Mouse (Mus musculus) intestine, embryonic 15.5 days (tissue): ENCODE measurements around the gene Kmo. TPM values are rescaled to one million over a fixed set of nuclear protein-coding genes. Genes with fewer than 3 reads are reported as not detected.
A peak's percentile ranks its signal among the peaks of the same experiment; 100 is the strongest.

Source experiments
- ATAC-seq: fragments of 200-750 bp; cut with Nextera tagmentation; 2 replicates; pipeline ENCODE4 v1.8.0; 2017; ENCODE audit warnings: moderate TSS enrichment, moderate library complexity
- H3K27ac ChIP-seq: fragments of 300-500 bp; sonication (generic); 2 replicates; pipeline ENCODE4 v1.5.1; 2015; ENCODE audit warnings: mild to moderate bottlenecking, inconsistent platforms
- H3K27me3 ChIP-seq: fragments of 300-500 bp; sonication (generic); replicated peaks from 2 replicates; pipeline ENCODE4 v1.6.1; 2015; ENCODE audit warnings: inconsistent platforms
- H3K36me3 ChIP-seq: fragments of 300-500 bp; sonication (generic); 2 replicates; pipeline ENCODE4 v1.6.1; 2015; ENCODE audit warnings: inconsistent platforms
- H3K4me1 ChIP-seq: fragments of 300-500 bp; sonication (generic); replicated peaks from 2 replicates; pipeline ENCODE4 v1.6.1; 2015; ENCODE audit warnings: inconsistent platforms
- H3K4me2 ChIP-seq: fragments of 300-500 bp; sonication (generic); replicated peaks from 2 replicates; pipeline ENCODE4 v1.6.1; 2015; ENCODE audit warnings: mild to moderate bottlenecking, inconsistent platforms
- H3K4me3 ChIP-seq: fragments of 300-500 bp; sonication (generic); replicated peaks from 2 replicates; pipeline ENCODE4 v1.5.1; 2015; ENCODE audit warnings: inconsistent platforms
- H3K9ac ChIP-seq: fragments of 300-500 bp; sonication (generic); 2 replicates; pipeline ENCODE4 v1.6.1; 2015; ENCODE audit warnings: inconsistent platforms
- H3K9me3 ChIP-seq: fragments of 300-500 bp; sonication (generic); 2 replicates; pipeline ENCODE4 v1.6.1; 2016; ENCODE audit warnings: inconsistent platforms
- whole genome bisulfite sequencing: fragments of 180-500 bp; shearing (Covaris S2); methylation state at CpG from one replicate; pipeline ENCODE4 v1.1.7; 2015; 5-methylcytosine and 5-hydroxymethylcytosine counted together
- polyA plus RNA-seq: library from polyadenylated mRNA; unstranded; fragments of >200 nt; fragmentation: Nextera tagmentation; extraction: Ambion mirVana; gene quantifications from 2 replicates; pipeline ENCODE4 v1.2.1, GENCODE M21; 2015

Kmo gene
- polyA plus RNA-seq, 1 experiment from 2014 or later: 0.75 TPM

- 79% methylated on average over 7 of the region's 7 CpGs for WGBS
- H3K36me3 ChIP-seq: no peaks in the 10 kb centered on the region
- H3K4me2 ChIP-seq: no peak overlapping the region
- no peak for ATAC-seq
- H3K4me3 ChIP-seq: no peak overlapping the region
- H3K9ac ChIP-seq: no peak overlapping the region
- H3K4me1 ChIP-seq: no peaks in the 10 kb centered on the region
- no peak overlapping the region for H3K27ac ChIP-seq
- no peaks in the 10 kb centered on the region for H3K9me3 ChIP-seq
- H3K27me3 ChIP-seq: no peaks in the 10 kb centered on the region
Measured at GRCm38 (mm10) chr1:175639072-175639471, 18.9 kb downstream of the Kmo start.

- H3K9ac ChIP-seq: no peak overlapping the region
- no peak overlapping the region for H3K27ac ChIP-seq
- no peak overlapping the region for H3K4me3 ChIP-seq
- no peaks in the 10 kb centered on the region for H3K27me3 ChIP-seq
- no peaks in the 10 kb centered on the region for H3K4me1 ChIP-seq
- H3K4me2 ChIP-seq: no peak overlapping the region
- whole genome bisulfite sequencing: 65% methylated on average over 6 of the region's 6 CpGs
- H3K36me3 ChIP-seq: no peaks in the 10 kb centered on the region
- no peak for ATAC-seq
- no peaks in the 10 kb centered on the region for H3K9me3 ChIP-seq
Measured at GRCm38 (mm10) chr1:175640435-175641150, 20.4 kb downstream of the Kmo start.

GRCm38 (mm10) chr1:175643496-175644265 lies 23.5 kb downstream of the Kmo start:
- no peak overlapping the region for H3K9ac ChIP-seq
- H3K9me3 ChIP-seq: no peaks in the 10 kb centered on the region
- H3K4me2 ChIP-seq: no peak overlapping the region
- no peaks in the 10 kb centered on the region for H3K27me3 ChIP-seq
- no peak for ATAC-seq
- 62% methylated on average over 5 of the region's 5 CpGs for WGBS
- H3K4me1 ChIP-seq: no peaks in the 10 kb centered on the region
- no peaks in the 10 kb centered on the region for H3K36me3 ChIP-seq
- no peak overlapping the region for H3K27ac ChIP-seq
- no peak overlapping the region for H3K4me3 ChIP-seq

GRCm38 (mm10) chr1:175646952-175647351 lies 26.8 kb downstream of the Kmo start:
- no peak overlapping the region for H3K27ac ChIP-seq
- 33% methylated on average over 9 of the region's 9 CpGs for WGBS
- H3K4me1 ChIP-seq: no peaks in the 10 kb centered on the region
- no peak overlapping the region for H3K9ac ChIP-seq
- ATAC-seq: peak; percentile 75; the same call in 1 of the 2 replicates
- no peaks in the 10 kb centered on the region for H3K9me3 ChIP-seq
- no peak overlapping the region for H3K4me3 ChIP-seq
- H3K4me2 ChIP-seq: no peak overlapping the region
- H3K27me3 ChIP-seq: no peaks in the 10 kb centered on the region
- no peaks in the 10 kb centered on the region for H3K36me3 ChIP-seq

- Histone ChIP-seq H3K9me3 (no peaks in the 10 kb centered on the region), H3K36me3 (no peaks in the 10 kb centered on the region), H3K27me3 (no peaks in the 10 kb centered on the region), H3K9ac (no peak overlapping the region), H3K27ac (no peak overlapping the region), H3K4me3 (no peak overlapping the region), H3K4me1 (no peaks in the 10 kb centered on the region), H3K4me2 (no peak overlapping the region)
- WGBS: 93% methylated on average over 4 of the region's 4 CpGs
- no peak for ATAC-seq
Measured at GRCm38 (mm10) chr1:175648615-175649014, 28.4 kb downstream of the Kmo start.

- H3K27ac ChIP-seq: no peak overlapping the region
- ATAC-seq: no peak
- H3K36me3 ChIP-seq: no peaks in the 10 kb centered on the region
- no peak overlapping the region for H3K4me3 ChIP-seq
- H3K9ac ChIP-seq: no peak overlapping the region
- no peaks in the 10 kb centered on the region for H3K9me3 ChIP-seq
- H3K27me3 ChIP-seq: no peaks in the 10 kb centered on the region
- H3K4me2 ChIP-seq: no peak overlapping the region
- WGBS: 88% methylated on average over 4 of the region's 4 CpGs
- H3K4me1 ChIP-seq: no peaks in the 10 kb centered on the region
Measured at GRCm38 (mm10) chr1:175659900-175660299, 39.7 kb downstream of the Kmo start.

GRCm38 (mm10) chr1:175668666-175669405 lies 48.7 kb downstream of the Kmo start:
- H3K4me3 ChIP-seq: no peak overlapping the region
- H3K4me2 ChIP-seq: no peak overlapping the region
- H3K9me3 ChIP-seq: no peaks in the 10 kb centered on the region
- ATAC-seq: peak; percentile 67
- 71% methylated on average over 5 of the region's 5 CpGs for WGBS
- H3K36me3 ChIP-seq: no peaks in the 10 kb centered on the region
- no peak overlapping the region for H3K27ac ChIP-seq
- no peaks in the 10 kb centered on the region for H3K27me3 ChIP-seq
- H3K4me1 ChIP-seq: no peaks in the 10 kb centered on the region
- H3K9ac ChIP-seq: no peak overlapping the region

GRCm38 (mm10) chr1:175669456-175669855 lies 49.3 kb downstream of the Kmo start:
- no peaks in the 10 kb centered on the region for H3K36me3 ChIP-seq
- H3K9ac ChIP-seq: no peak overlapping the region
- H3K27ac ChIP-seq: no peak overlapping the region
- no peaks in the 10 kb centered on the region for H3K27me3 ChIP-seq
- H3K4me2 ChIP-seq: no peak overlapping the region
- 94% methylated on average over 3 of the region's 3 CpGs for WGBS
- H3K4me3 ChIP-seq: no peak overlapping the region
- H3K9me3 ChIP-seq: no peaks in the 10 kb centered on the region
- no peaks in the 10 kb centered on the region for H3K4me1 ChIP-seq
- ATAC-seq: no peak

- ATAC-seq: no peak
- H3K4me1 ChIP-seq: no peaks in the 10 kb centered on the region
- WGBS: 84% methylated on average over 7 of the region's 7 CpGs
- no peaks in the 10 kb centered on the region for H3K27me3 ChIP-seq
- H3K9ac ChIP-seq: no peak overlapping the region
- no peaks in the 10 kb centered on the region for H3K9me3 ChIP-seq
- H3K4me2 ChIP-seq: no peak overlapping the region
- H3K36me3 ChIP-seq: no peaks in the 10 kb centered on the region
- H3K4me3 ChIP-seq: no peak overlapping the region
- no peak overlapping the region for H3K27ac ChIP-seq
Measured at GRCm38 (mm10) chr1:175670042-175670441, 49.9 kb downstream of the Kmo start.

- Histone ChIP-seq H3K4me2 (no peak overlapping the region), H3K27me3 (no peaks in the 10 kb centered on the region), H3K4me1 (no peaks in the 10 kb centered on the region), H3K9ac (no peak overlapping the region), H3K27ac (no peak overlapping the region), H3K4me3 (no peak overlapping the region), H3K36me3 (no peaks in the 10 kb centered on the region), H3K9me3 (no peaks in the 10 kb centered on the region)
- ATAC-seq: peak; percentile 42; the same call in 1 of the 2 replicates
- WGBS: 14% methylated on average over 1 of the region's 1 CpGs
Measured at GRCm38 (mm10) chr1:175671626-175672025, 51.4 kb downstream of the Kmo start.

- no peaks in the 10 kb centered on the region for H3K9me3 ChIP-seq
- H3K4me3 ChIP-seq: no peak overlapping the region
- H3K27me3 ChIP-seq: no peaks in the 10 kb centered on the region
- ATAC-seq: no peak
- H3K9ac ChIP-seq: no peak overlapping the region
- no peak overlapping the region for H3K4me2 ChIP-seq
- 76% methylated on average over 7 of the region's 7 CpGs for WGBS
- H3K4me1 ChIP-seq: no peaks in the 10 kb centered on the region
- no peaks in the 10 kb centered on the region for H3K36me3 ChIP-seq
- no peak overlapping the region for H3K27ac ChIP-seq
Measured at GRCm38 (mm10) chr1:175673563-175674325, 53.6 kb downstream of the Kmo start.

- H3K4me2 ChIP-seq: no peak overlapping the region
- H3K4me3 ChIP-seq: no peak overlapping the region
- H3K27me3 ChIP-seq: no peaks in the 10 kb centered on the region
- H3K27ac ChIP-seq: no peak overlapping the region
- no peaks in the 10 kb centered on the region for H3K4me1 ChIP-seq
- no peak for ATAC-seq
- no peak overlapping the region for H3K9ac ChIP-seq
- 84% methylated on average over 6 of the region's 6 CpGs for WGBS
- no peaks in the 10 kb centered on the region for H3K9me3 ChIP-seq
- no peaks in the 10 kb centered on the region for H3K36me3 ChIP-seq
Measured at GRCm38 (mm10) chr1:175675116-175675515, 54.9 kb downstream of the Kmo start.
